Mouse (Mus musculus) testis, postnatal 10 days (tissue): ENCODE measurements around the gene Gm11596.
"Not testable (repeated sequence)": the region's sequence is repeated elsewhere in the genome, so short reads cannot be mapped to it uniquely, and the experiment has no call there.

Experiments used
- DNase-seq: peaks from one replicate; pipeline ENCODE4 v3.0.0; 2021; ENCODE audit warnings: low spot score

Gm11596 gene

GRCm38 (mm10) chr11:99793367-99793766 lies at the start of gene Gm11596:
Gene Gm11596, minus strand, starts transcription at chr11:99793467.
- DNase-seq: no peak

GRCm38 (mm10) chr11:99842185-99842584 lies 48.9 kb upstream of the Gm11596 start:
- no peak for DNase-seq

GRCm38 (mm10) chr11:99837966-99838365 lies 44.7 kb upstream of the Gm11596 start, which contains the start of gene 2300003K06Rik:
Gene 2300003K06Rik, minus strand, starts transcription at chr11:99838066.
- no peak for DNase-seq

GRCm38 (mm10) chr11:99815566-99815965 lies 22.3 kb upstream of the Gm11596 start, which contains the start of gene Gm11564:
Gene Gm11564, minus strand, starts transcription at chr11:99815666.
- DNase-seq: not testable (repeated sequence)

GRCm38 (mm10) chr11:99809792-99810191 lies 16.5 kb upstream of the Gm11596 start, which contains the start of gene Krtap4-13:
Gene Krtap4-13, minus strand, starts transcription at chr11:99809892.
- not testable (repeated sequence) for DNase-seq

- not testable (repeated sequence) for DNase-seq
Measured at GRCm38 (mm10) chr11:99804346-99804745, 11.1 kb upstream of the Gm11596 start, which contains the start of gene Gm11554. Gene Gm11554, minus strand, starts transcription at chr11:99804446.

GRCm38 (mm10) chr11:99798832-99799231 lies 5.6 kb upstream of the Gm11596 start, which contains the start of gene Gm11569:
Gene Gm11569, minus strand, starts transcription at chr11:99798932.
- DNase-seq: not testable (repeated sequence)

GRCm38 (mm10) chr11:99784900-99785299 lies 8.4 kb downstream of the Gm11596 start, which contains the start of gene Krtap4-9:
Gene Krtap4-9, plus strand, starts transcription at chr11:99785200.
- not testable (repeated sequence) for DNase-seq

GRCm38 (mm10) chr11:99780604-99781003 lies 12.7 kb downstream of the Gm11596 start, which contains the start of gene Krtap4-8:
Gene Krtap4-8, minus strand, starts transcription at chr11:99780704.
- DNase-seq: no peak

- no peak for DNase-seq
Measured at GRCm38 (mm10) chr11:99778401-99778800, 14.9 kb downstream of the Gm11596 start.

- not testable (repeated sequence) for DNase-seq
Measured at GRCm38 (mm10) chr11:99772813-99773212, 20.5 kb downstream of the Gm11596 start, which contains the start of gene Gm11595. Gene Gm11595, minus strand, starts transcription at chr11:99772913.

GRCm38 (mm10) chr11:99768410-99768809 lies 24.9 kb downstream of the Gm11596 start:
- no peak for DNase-seq

GRCm38 (mm10) chr11:99758877-99759276 lies 34.4 kb downstream of the Gm11596 start:
- no peak for DNase-seq

- DNase-seq: no peak
Measured at GRCm38 (mm10) chr11:99743985-99744384, 49.3 kb downstream of the Gm11596 start.
